Mouse (Mus musculus) WW6 (cell line): Measurements from ENCODE around the gene Zfp865.
A peak's percentile ranks its signal among the peaks of the same experiment; 100 is the strongest.
"Not testable (repeated sequence)": the region's sequence is repeated elsewhere in the genome, so short reads cannot be mapped to it uniquely, and the experiment has no call there.

Experiments used
- DNase-seq: peaks from one replicate; pipeline ENCODE4 v3.0.0-alpha.2; 2013; ENCODE audit warnings: low read depth, low spot score

Gene Zfp865

GRCm38 (mm10) chr7:5015118-5016001 is 4.8 kb upstream of the Zfp865 start, which contains the start of gene Gm44973:
TSS of gene Gm44973 (plus strand) at chr7:5015496.
- no peak for DNase-seq

GRCm38 (mm10) chr7:5016057-5016456 is 4.1 kb upstream of the Zfp865 start:
- DNase-seq: no peak

GRCm38 (mm10) chr7:5016920-5017319 is 3.3 kb upstream of the Zfp865 start:
- no peak for DNase-seq

- DNase-seq: no peak
Observed at GRCm38 (mm10) chr7:5017352-5017751, 2.8 kb upstream of the Zfp865 start.

- DNase-seq: no peak
Observed at GRCm38 (mm10) chr7:5017931-5018330, 2.2 kb upstream of the Zfp865 start.

GRCm38 (mm10) chr7:5019576-5019975 is 600 bp upstream of the Zfp865 start:
- DNase-seq: not testable (repeated sequence)

GRCm38 (mm10) chr7:5020685-5021084 is 509 bp downstream of the Zfp865 start:
- no peak for DNase-seq

- DNase-seq: no peak
Observed at GRCm38 (mm10) chr7:5021197-5021596, 1.0 kb downstream of the Zfp865 start.

GRCm38 (mm10) chr7:5029543-5029942 is 9.4 kb downstream of the Zfp865 start:
- DNase-seq: no peak

GRCm38 (mm10) chr7:5029946-5030345 is 9.8 kb downstream of the Zfp865 start:
- no peak for DNase-seq

- no peak for DNase-seq
Observed at GRCm38 (mm10) chr7:5030554-5031275, 10.5 kb downstream of the Zfp865 start.

- DNase-seq: no peak
Observed at GRCm38 (mm10) chr7:5031496-5031895, 11.3 kb downstream of the Zfp865 start.

- no peak for DNase-seq
Observed at GRCm38 (mm10) chr7:5033818-5034217, 13.6 kb downstream of the Zfp865 start, which contains the start of gene 4632433K11Rik. TSS of gene 4632433K11Rik (plus strand) at chr7:5034118.

- no peak for DNase-seq
Observed at GRCm38 (mm10) chr7:5035628-5036027, 15.5 kb downstream of the Zfp865 start.

- DNase-seq: no peak
Observed at GRCm38 (mm10) chr7:5036136-5036535, 16.0 kb downstream of the Zfp865 start.

GRCm38 (mm10) chr7:5037026-5037425 is 16.9 kb downstream of the Zfp865 start:
- DNase-seq: no peak

- no peak for DNase-seq
Observed at GRCm38 (mm10) chr7:5037467-5037866, 17.3 kb downstream of the Zfp865 start.

GRCm38 (mm10) chr7:5038109-5038732 is 18.0 kb downstream of the Zfp865 start, which contains the start of gene Zfp784:
TSS of gene Zfp784 (minus strand) at chr7:5038446.
- DNase-seq: peak; percentile 80

GRCm38 (mm10) chr7:5038940-5039339 is 18.8 kb downstream of the Zfp865 start:
- DNase-seq: no peak

- DNase-seq: no peak
Observed at GRCm38 (mm10) chr7:5044981-5045380, 24.8 kb downstream of the Zfp865 start.

GRCm38 (mm10) chr7:5046112-5046511 is 25.9 kb downstream of the Zfp865 start:
- no peak for DNase-seq

- no peak for DNase-seq
Observed at GRCm38 (mm10) chr7:5047313-5047712, 27.1 kb downstream of the Zfp865 start.
